Mouse (Mus musculus): ENCODE measurements at regions not wholly inside any gene's neighbourhood (a gene's known extent, or its start where the extent isn't known, plus 50 kb on each side); places are given as distances from the start of the nearest gene placed in this dataset.
A peak's percentile ranks its signal among the peaks of the same experiment; 100 is the strongest.

- no peak for DNase-seq
- intact Hi-C loops (cut with DNase I; ENCODE audit: low total_unique reads): no loop called here
These were observed 80.3 kb downstream of the Gadd45g start for GRCm38 (mm10) chr13:51926764-51927163.

- DNase-seq: no peak
- intact Hi-C loops (cut with DNase I; ENCODE audit: low total_unique reads): no loop called here
These were observed 83.3 kb downstream of the Gadd45g start for GRCm38 (mm10) chr13:51929730-51930129.

GRCm38 (mm10) chr13:51930301-51930747 lies 83.8 kb downstream of the Gadd45g start:
- DNase-seq: peak; percentile 57
- intact Hi-C loops (cut with DNase I; ENCODE audit: low total_unique reads): no loop called here

DNA sequence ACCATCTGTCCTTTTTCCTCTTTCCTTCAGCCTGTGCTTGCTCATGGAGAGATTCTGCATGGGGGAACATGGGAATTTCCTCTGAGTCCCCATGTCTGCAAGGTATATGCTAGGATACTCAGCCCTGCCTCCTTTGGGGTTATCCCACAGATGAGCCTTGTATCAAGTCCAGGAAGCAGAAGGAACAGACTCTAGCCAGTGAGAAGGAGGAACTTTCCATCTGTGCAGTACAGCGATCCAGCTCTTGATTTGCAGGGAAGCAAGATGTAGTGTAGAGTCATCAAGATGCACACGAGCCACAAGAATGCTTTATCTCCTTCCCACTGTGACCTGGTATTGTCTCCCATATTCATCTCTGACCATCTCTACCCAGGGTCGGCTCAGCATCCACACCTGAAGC lies 84.5 kb downstream of the Gadd45g start:
- DNase-seq: no peak
- intact Hi-C loops (cut with DNase I; ENCODE audit: low total_unique reads): no loop called here

DNA sequence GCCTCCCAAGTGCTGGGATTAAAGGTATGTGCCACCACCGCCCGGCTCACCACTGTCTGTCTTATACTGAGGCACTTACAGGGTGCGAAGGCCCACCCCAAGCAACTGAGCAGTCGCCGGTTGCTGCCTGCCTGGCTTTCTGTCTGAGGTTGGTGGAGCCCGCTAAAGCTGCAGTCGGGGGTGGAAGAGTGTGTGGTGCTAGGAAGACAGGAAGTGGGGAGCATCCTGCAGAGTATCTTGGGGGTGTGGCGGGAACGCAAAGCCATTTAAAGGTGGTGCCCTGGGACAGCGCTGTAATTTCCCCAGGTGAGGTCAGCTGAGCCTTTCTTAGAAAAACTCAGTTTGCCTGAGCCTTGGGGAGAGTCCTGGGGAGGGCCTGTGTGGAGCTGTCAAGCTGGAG lies 89.3 kb downstream of the Gadd45g start:
- no peak for DNase-seq
- intact Hi-C loops (cut with DNase I; ENCODE audit: low total_unique reads): no loop called here

- DNase-seq: no peak
- intact Hi-C loops (cut with DNase I; ENCODE audit: low total_unique reads): no loop called here
These were observed 90.0 kb downstream of the Gadd45g start for GRCm38 (mm10) chr13:51936441-51936840.

GRCm38 (mm10) chr13:51937898-51938297 lies 91.4 kb downstream of the Gadd45g start:
- intact Hi-C loops (cut with DNase I; ENCODE audit: low total_unique reads): no loop called here
- DNase-seq: no peak

DNA sequence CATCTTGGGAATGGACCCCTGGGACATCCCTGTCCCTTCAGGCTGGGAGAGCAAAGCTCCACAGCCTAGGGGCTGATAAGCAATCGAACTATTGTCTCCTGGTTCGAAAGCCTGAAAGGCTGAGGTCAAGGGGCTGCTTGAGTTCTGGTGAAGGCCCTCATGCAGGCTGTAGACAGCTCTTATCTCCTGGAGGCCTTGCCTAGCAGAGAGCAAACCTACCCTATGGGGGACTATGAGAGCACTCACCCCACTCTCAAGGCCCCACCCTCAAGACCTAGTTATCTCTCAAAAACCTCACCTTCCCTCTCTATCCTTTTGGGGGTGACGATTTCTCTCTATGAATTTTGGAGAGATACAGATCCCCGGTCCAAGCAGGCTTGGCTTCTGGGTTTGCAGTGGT lies 92.8 kb downstream of the Gadd45g start:
- DNase-seq: no peak
- intact Hi-C loops (cut with DNase I; ENCODE audit: low total_unique reads): no loop called here

- intact Hi-C loops (cut with DNase I; ENCODE audit: low total_unique reads): no loop called here
- DNase-seq: no peak
These were observed 93.2 kb downstream of the Gadd45g start for GRCm38 (mm10) chr13:51939715-51940114.

DNA sequence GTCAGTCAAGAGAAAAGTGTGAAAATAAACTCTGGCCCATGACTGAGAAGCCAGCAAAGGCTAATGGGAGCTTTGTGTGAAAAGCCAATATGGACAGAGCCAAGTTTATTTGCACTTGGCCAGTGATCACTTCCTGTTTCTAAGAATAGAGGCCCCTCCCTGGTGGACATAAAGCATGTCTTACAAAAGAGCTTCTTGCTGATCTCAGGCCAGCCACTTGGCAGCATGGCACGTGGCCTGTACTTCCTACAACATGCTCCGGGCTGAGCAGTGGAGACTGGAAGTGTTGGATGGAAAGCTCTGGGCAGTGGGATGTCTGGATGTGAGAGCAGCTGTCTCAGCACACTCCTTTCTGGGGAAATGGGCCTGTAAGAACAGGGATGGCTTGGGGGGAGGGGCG lies 99.7 kb downstream of the Gadd45g start:
- intact Hi-C loops (cut with DNase I; ENCODE audit: low total_unique reads): no loop called here
- DNase-seq: peak; percentile 59

- DNase-seq: no peak
- intact Hi-C loops (cut with DNase I; ENCODE audit: low total_unique reads): no loop called here
These were observed 102.4 kb downstream of the Gadd45g start for GRCm38 (mm10) chr13:51948896-51949295.

DNA sequence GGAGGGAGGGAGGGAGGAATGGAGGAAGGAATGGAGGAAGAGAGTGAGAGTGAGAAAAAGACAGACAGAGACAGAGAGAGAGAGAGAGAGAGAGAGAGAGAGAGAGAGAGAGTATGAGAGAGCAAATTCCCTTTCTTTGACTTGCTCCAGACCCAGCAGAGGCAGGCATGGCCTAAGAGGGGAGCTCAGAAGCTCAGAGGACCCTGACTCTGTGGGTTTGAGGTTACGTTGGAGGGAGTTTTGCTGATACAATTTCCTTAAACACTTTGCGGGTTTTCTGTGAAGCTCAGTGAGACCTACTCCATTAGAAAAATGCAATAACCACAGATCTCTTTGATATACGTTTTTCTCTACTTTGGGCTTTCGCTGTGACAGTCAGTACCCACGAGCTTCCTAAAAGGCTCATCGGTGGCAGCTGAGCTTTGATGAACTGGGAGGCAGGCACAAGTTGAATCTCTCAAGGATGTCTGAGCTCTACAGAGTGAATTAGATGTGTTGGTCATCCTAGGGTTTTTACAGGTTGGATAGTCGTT lies 105.1 kb downstream of the Gadd45g start:
- no peak for DNase-seq
- intact Hi-C loops (cut with DNase I; ENCODE audit: low total_unique reads): no loop called here

GRCm38 (mm10) chr13:51953084-51953483 lies 106.6 kb downstream of the Gadd45g start:
- no peak for DNase-seq

DNA sequence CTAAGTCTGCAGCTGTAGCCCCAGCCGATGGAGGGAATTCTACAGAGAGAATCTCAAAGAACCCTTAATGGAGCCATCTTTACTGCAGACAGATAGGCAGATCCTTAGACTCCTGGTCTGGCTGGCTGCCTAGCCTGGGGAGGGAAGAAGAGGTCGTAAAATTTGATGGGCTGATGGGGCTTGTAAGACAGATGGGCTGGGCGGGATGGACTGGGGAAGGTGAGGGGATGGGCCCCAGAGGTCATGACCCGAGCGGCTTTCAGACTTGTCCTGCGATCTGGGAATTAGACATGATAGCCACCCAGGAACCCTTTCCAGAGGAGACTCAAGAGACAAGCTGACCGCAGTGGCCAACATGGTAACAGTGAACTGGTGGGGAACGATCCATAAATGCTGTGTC lies 107.1 kb downstream of the Gadd45g start:
- intact Hi-C loops (cut with DNase I; ENCODE audit: low total_unique reads): no loop called here
- DNase-seq: no peak

More at GRCm38 (mm10) chr13:51953084-51953483, 106.6 kb downstream of the Gadd45g start:
- intact Hi-C loops (cut with DNase I; ENCODE audit: low total_unique reads): no loop called here

GRCm38 (mm10) chr13:51957101-51957500 lies 110.6 kb downstream of the Gadd45g start:
- DNase-seq: no peak
- intact Hi-C loops (cut with DNase I; ENCODE audit: low total_unique reads): no loop called here

DNA sequence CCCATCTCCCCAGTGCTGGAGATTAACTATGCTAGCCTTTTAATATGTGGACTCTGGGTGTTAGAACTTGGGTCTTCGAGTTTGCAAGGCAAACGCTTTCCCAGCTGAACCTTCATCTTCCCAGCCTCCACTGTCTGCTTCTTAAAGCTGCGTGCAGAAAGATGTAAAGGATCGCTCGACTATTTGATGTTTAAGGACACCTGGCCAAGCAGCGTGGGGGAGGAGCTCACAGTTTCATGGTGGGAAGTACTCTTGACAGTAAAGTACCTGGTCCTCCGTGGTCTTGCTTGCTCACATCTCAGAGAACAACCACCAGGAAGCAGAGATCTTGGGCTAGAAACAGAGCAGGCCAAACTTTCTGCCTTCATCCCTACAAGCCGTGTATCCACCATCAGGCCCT lies 113.1 kb downstream of the Gadd45g start:
- no peak for DNase-seq
- intact Hi-C loops (cut with DNase I; ENCODE audit: low total_unique reads): no loop called here

DNA sequence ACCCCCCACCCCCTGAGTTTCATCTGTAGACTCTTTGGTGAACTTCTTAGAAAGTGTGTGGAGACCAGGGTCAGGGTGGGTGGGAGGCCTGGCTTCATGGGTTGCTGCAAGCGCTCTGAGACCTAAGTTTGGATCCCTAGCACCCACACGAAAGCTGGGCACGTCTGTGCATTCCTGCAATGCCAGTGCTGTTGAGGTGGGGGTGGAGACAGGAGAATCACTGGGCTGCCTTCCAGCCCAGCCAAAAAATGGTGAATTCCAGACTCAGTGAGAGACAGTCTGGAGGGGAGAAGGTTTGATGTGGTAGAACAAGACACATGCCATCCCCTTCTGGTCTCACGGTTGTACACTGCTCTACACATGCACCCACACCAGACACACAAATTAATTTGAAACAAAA lies 113.8 kb downstream of the Gadd45g start:
- no peak for DNase-seq
- intact Hi-C loops (cut with DNase I; ENCODE audit: low total_unique reads): no loop called here

- intact Hi-C loops (cut with DNase I; ENCODE audit: low total_unique reads): no loop called here
- DNase-seq: peak; percentile 42
These were observed 115.7 kb downstream of the Gadd45g start for GRCm38 (mm10) chr13:51962191-51962611.

DNA sequence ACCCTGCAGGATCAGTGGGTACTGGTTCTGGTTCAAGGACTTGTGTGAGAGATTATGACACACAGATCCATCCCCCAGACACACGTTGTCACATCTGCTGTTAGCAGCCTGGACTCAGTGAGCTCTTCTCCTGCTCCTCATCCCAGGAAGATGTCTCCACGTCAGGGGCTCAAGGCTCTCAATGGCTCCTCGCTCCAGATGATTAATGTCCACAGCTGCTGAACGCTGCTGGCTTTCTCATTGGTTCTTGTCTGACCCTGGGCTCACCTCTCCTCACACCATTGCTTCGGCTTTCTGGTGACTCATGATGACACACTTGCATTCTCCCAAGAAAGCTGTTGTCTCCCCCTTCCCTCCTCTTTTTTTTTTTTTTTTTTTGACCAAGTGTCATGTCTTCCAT lies 116.2 kb downstream of the Gadd45g start:
- no peak for DNase-seq
- intact Hi-C loops (cut with DNase I; ENCODE audit: low total_unique reads): no loop called here

- intact Hi-C loops (cut with DNase I; ENCODE audit: low total_unique reads): no loop called here
- no peak for DNase-seq
These were observed 117.5 kb downstream of the Gadd45g start for GRCm38 (mm10) chr13:51963966-51964365.

- DNase-seq: peak; percentile 29
- intact Hi-C loops (cut with DNase I; ENCODE audit: low total_unique reads): no loop called here
These were observed 117.9 kb downstream of the Gadd45g start for GRCm38 (mm10) chr13:51964416-51964815.

DNA sequence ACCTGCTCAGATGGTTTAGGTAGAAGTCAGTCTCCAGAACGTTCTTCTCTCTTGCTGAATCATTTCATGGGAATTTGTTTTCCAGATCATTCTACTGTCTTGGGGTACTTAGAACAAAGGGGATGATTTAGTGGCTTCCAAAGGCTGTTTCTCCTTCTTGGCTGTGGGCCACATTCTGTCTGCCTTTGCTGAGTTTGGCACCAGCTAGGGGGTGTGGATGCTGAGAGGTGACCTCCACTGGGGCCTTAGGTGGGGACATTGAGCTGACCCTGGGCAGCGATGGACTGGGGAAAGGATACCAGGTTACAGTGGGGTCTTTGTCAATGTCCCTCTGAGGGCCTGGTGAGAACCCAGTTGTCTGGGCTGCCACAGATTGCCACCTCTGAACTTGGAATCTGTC lies 118.4 kb downstream of the Gadd45g start:
- DNase-seq: no peak
- intact Hi-C loops (cut with DNase I; ENCODE audit: low total_unique reads): no loop called here
